Mouse (Mus musculus) hindbrain, embryonic 13.5 days (tissue): ENCODE measurements at regions not wholly inside any gene's neighbourhood (a gene's known extent, or its start where the extent isn't known, plus 50 kb on each side); places are given as distances from the start of the nearest gene placed in this dataset.

Experiments used
- ATAC-seq: fragments of 200-750 bp; cut with Nextera tagmentation; 2 replicates; pipeline ENCODE4 v1.8.0; 2017; ENCODE audit warnings: moderate TSS enrichment; ENCODE audit not compliant: low FRiP score
- H3K27ac ChIP-seq: fragments of 300-500 bp; sonication (generic); 2 replicates; pipeline ENCODE4 v1.5.1; 2015; ENCODE audit warnings: inconsistent platforms, mild to moderate bottlenecking, moderate library complexity
- H3K27me3 ChIP-seq: fragments of 300-500 bp; sonication (generic); 2 replicates; pipeline ENCODE4 v1.6.1; 2015; ENCODE audit warnings: mild to moderate bottlenecking, inconsistent platforms
- H3K36me3 ChIP-seq: fragments of 300-500 bp; sonication (generic); 2 replicates; pipeline ENCODE4 v1.6.1; 2015; ENCODE audit warnings: mild to moderate bottlenecking, inconsistent platforms
- H3K4me1 ChIP-seq: fragments of 300-500 bp; sonication (generic); replicated peaks from 2 replicates; pipeline ENCODE4 v1.6.1; 2015; ENCODE audit warnings: inconsistent platforms
- H3K4me2 ChIP-seq: fragments of 300-500 bp; sonication (generic); 2 replicates; pipeline ENCODE4 v1.6.1; 2015; ENCODE audit warnings: inconsistent platforms, mild to moderate bottlenecking, moderate library complexity
- H3K4me3 ChIP-seq: fragments of 300-500 bp; sonication (generic); 2 replicates; pipeline ENCODE4 v1.5.1; 2015; ENCODE audit warnings: mild to moderate bottlenecking, inconsistent platforms
- H3K9ac ChIP-seq: fragments of 300-500 bp; sonication (generic); 2 replicates; pipeline ENCODE4 v1.6.1; 2015; ENCODE audit warnings: mild to moderate bottlenecking, inconsistent platforms
- H3K9me3 ChIP-seq: fragments of 300-500 bp; sonication (generic); 2 replicates; pipeline ENCODE4 v1.6.1; 2016; ENCODE audit warnings: inconsistent platforms
- WGBS: fragments of 180-500 bp; shearing (Covaris S2); methylation state at CpG from one replicate; pipeline ENCODE4 v1.1.7; 2015; 5-methylcytosine and 5-hydroxymethylcytosine counted together

GRCm38 (mm10) chr2:61384467-61384866 is 193.9 kb upstream of the Tank start:
- 89% methylated on average over 6 of the region's 6 CpGs for WGBS
- no peaks in the 10 kb centered on the region; the same call in 1 of the 2 replicates for H3K4me1 ChIP-seq
- H3K27ac ChIP-seq = no peak overlapping the region
- ATAC-seq = no peak
- no peaks in the 10 kb centered on the region for H3K36me3 ChIP-seq
- H3K4me2 ChIP-seq = no peak overlapping the region
- H3K4me3 ChIP-seq = no peak overlapping the region
- H3K9ac ChIP-seq = no peak overlapping the region
- no peaks in the 10 kb centered on the region for H3K9me3 ChIP-seq
- H3K27me3 ChIP-seq = no peaks in the 10 kb centered on the region

DNA sequence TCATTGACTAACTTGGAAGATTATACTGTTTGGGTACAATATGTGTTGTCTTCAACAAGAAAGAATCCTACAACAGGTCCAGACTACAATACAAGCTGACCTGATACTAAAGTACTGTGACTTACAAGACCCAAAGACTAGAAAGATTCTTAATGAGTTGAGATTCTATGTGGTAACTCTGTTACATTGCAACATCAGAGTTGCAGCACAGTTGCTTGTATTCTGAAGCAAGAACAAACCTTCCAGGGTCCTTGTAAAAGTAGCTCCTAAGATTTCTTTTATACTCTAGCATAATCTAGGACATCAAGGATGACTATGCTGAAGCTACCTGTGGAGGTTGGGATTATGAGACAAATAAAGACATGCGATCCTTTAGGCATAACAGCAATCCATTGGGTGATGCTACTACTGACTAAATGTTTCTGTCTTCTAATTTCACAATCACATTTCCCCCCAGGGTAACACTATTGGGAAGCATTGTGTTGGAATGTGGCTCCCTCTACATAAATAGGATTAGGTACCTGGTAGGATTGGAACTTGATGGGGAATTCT is 194.6 kb upstream of the Tank start:
- Histone ChIP-seq H3K4me2 (no peak overlapping the region), H3K36me3 (no peaks in the 10 kb centered on the region), H3K27me3 (no peaks in the 10 kb centered on the region), H3K4me1 (no peaks in the 10 kb centered on the region; the same call in 1 of the 2 replicates), H3K9me3 (no peaks in the 10 kb centered on the region), H3K9ac (no peak overlapping the region), H3K27ac (no peak overlapping the region), H3K4me3 (no peak overlapping the region)
- 96% methylated on average over 1 of the region's 1 CpGs for WGBS
- ATAC-seq = no peak

GRCm38 (mm10) chr2:61379076-61379475 is 199.3 kb upstream of the Tank start:
- Histone ChIP-seq H3K9me3 (no peaks in the 10 kb centered on the region), H3K36me3 (no peaks in the 10 kb centered on the region), H3K4me3 (no peak overlapping the region), H3K4me1 (no peaks in the 10 kb centered on the region), H3K27ac (no peak overlapping the region; the same call in 1 of the 2 replicates), H3K9ac (no peak overlapping the region), H3K4me2 (no peak overlapping the region), H3K27me3 (no peaks in the 10 kb centered on the region)
- whole genome bisulfite sequencing = 72% methylated on average over 5 of the region's 5 CpGs
- no peak for ATAC-seq

GRCm38 (mm10) chr2:61378297-61378696 is 200.1 kb upstream of the Tank start:
- WGBS = 94% methylated on average over 5 of the region's 5 CpGs
- Histone ChIP-seq H3K27ac (no peak overlapping the region), H3K9ac (no peak overlapping the region), H3K4me2 (no peak overlapping the region), H3K36me3 (no peaks in the 10 kb centered on the region), H3K4me1 (no peaks in the 10 kb centered on the region), H3K4me3 (no peak overlapping the region), H3K9me3 (no peaks in the 10 kb centered on the region), H3K27me3 (no peaks in the 10 kb centered on the region)
- ATAC-seq = no peak

DNA sequence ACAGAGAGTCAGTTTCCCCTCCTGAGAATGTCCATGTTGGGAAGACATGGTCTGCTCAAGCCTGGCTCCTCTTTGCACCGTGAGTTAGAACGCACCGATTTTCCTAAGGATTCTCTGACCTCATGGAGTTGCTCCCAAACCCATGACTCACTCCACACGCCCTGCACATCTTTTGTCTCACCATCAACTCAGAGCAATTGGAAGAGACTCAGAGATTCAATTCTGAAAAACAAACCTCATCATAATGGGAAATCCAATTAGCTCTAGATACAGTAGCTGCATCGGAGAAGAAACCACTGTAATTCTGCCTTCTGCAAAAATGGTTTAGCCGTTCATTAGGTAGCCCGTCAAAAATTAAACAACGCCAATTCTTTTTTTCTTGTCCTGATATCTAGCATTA is 200.6 kb upstream of the Tank start:
- H3K4me2 ChIP-seq = no peak overlapping the region
- no peaks in the 10 kb centered on the region for H3K27me3 ChIP-seq
- WGBS = 84% methylated on average over 8 of the region's 8 CpGs
- no peak for ATAC-seq
- H3K27ac ChIP-seq = no peak overlapping the region
- H3K9ac ChIP-seq = no peak overlapping the region
- no peaks in the 10 kb centered on the region for H3K9me3 ChIP-seq
- no peaks in the 10 kb centered on the region for H3K4me1 ChIP-seq
- H3K4me3 ChIP-seq = no peak overlapping the region
- no peaks in the 10 kb centered on the region for H3K36me3 ChIP-seq

GRCm38 (mm10) chr2:61362606-61363005 is 215.8 kb upstream of the Tank start:
- Histone ChIP-seq H3K9me3 (no peaks in the 10 kb centered on the region), H3K36me3 (no peaks in the 10 kb centered on the region), H3K4me3 (no peak overlapping the region), H3K9ac (no peak overlapping the region), H3K27ac (no peak overlapping the region), H3K4me1 (no peaks in the 10 kb centered on the region), H3K4me2 (no peak overlapping the region), H3K27me3 (no peaks in the 10 kb centered on the region)
- 85% methylated on average over 4 of the region's 4 CpGs for WGBS
- no peak for ATAC-seq

- Histone ChIP-seq H3K9me3 (no peaks in the 10 kb centered on the region), H3K4me3 (no peak overlapping the region), H3K36me3 (no peaks in the 10 kb centered on the region), H3K27ac (no peak overlapping the region), H3K27me3 (no peaks in the 10 kb centered on the region), H3K4me2 (no peak overlapping the region), H3K4me1 (no peaks in the 10 kb centered on the region), H3K9ac (no peak overlapping the region)
- WGBS = 95% methylated on average over 2 of the region's 2 CpGs
- no peak for ATAC-seq
Observed at GRCm38 (mm10) chr2:61361394-61361793, 217.0 kb upstream of the Tank start.

DNA sequence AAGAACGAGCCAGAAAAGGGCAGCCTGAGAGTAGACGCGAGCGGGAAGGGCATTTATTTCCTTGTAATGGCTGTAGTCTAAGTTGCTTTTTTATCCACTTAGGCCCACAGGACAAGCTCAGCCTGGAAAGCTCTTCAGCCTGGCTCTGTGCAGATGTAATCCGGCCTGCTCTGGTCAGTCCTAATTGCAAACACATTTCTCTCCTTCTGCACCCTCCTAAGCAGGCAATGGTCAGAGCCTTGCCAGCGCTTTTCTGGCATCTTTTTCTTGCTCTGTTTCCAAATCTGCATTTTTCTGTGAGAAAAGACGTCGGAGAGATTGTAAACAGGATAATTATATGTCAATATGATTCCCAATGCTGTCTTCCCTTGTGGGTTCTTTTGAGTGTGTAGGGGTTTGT is 224.3 kb upstream of the Tank start:
- Histone ChIP-seq H3K27ac (no peak overlapping the region), H3K4me3 (no peak overlapping the region), H3K27me3 (no peaks in the 10 kb centered on the region), H3K9me3 (no peaks in the 10 kb centered on the region), H3K4me2 (no peak overlapping the region), H3K9ac (no peak overlapping the region), H3K36me3 (no peaks in the 10 kb centered on the region), H3K4me1 (no peaks in the 10 kb centered on the region)
- ATAC-seq = no peak
- 60% methylated on average over 8 of the region's 8 CpGs for WGBS

DNA sequence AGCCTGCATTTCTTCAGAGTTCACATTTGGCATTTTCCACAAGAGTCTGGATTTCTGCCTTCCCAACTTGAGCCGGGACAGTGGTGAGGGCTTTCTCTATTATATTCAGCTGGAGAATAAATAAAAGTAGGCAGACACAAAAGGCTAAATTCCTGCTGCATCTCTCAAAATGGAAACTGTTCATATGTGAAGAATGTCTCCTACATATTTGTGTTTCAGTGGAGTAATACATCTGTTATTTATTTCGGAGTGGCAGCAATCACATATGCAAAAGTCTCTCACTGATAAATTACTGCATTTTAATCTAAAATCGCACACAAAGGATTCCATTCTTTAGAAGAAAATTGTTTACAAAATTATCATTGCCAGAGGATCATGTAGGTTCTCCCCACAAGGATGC is 230.9 kb upstream of the Tank start:
- Histone ChIP-seq H3K36me3 (no peaks in the 10 kb centered on the region), H3K27me3 (no peaks in the 10 kb centered on the region), H3K4me3 (no peak overlapping the region), H3K9me3 (no peaks in the 10 kb centered on the region), H3K9ac (no peak overlapping the region), H3K4me2 (no peak overlapping the region), H3K27ac (no peak overlapping the region), H3K4me1 (no peaks in the 10 kb centered on the region)
- 94% methylated on average over 3 of the region's 3 CpGs for whole genome bisulfite sequencing
- ATAC-seq = no peak

GRCm38 (mm10) chr2:61346012-61346760 is 232.2 kb upstream of the Tank start:
- Histone ChIP-seq H3K9me3 (no peaks in the 10 kb centered on the region), H3K4me3 (no peak overlapping the region), H3K36me3 (no peaks in the 10 kb centered on the region), H3K27ac (no peak overlapping the region), H3K4me1 (no peaks in the 10 kb centered on the region), H3K27me3 (no peaks in the 10 kb centered on the region), H3K9ac (no peak overlapping the region), H3K4me2 (no peak overlapping the region)
- WGBS = 65% methylated on average over 8 of the region's 8 CpGs
- no peak for ATAC-seq

- no peak overlapping the region for H3K9ac ChIP-seq
- H3K9me3 ChIP-seq = no peaks in the 10 kb centered on the region
- H3K4me3 ChIP-seq = no peak overlapping the region
- 86% methylated on average over 7 of the region's 7 CpGs for WGBS
- no peak overlapping the region for H3K27ac ChIP-seq
- no peak overlapping the region for H3K4me2 ChIP-seq
- H3K36me3 ChIP-seq = no peaks in the 10 kb centered on the region
- ATAC-seq = no peak
- no peaks in the 10 kb centered on the region for H3K4me1 ChIP-seq
- no peaks in the 10 kb centered on the region for H3K27me3 ChIP-seq
Observed at GRCm38 (mm10) chr2:61345311-61345710, 233.1 kb upstream of the Tank start.

DNA sequence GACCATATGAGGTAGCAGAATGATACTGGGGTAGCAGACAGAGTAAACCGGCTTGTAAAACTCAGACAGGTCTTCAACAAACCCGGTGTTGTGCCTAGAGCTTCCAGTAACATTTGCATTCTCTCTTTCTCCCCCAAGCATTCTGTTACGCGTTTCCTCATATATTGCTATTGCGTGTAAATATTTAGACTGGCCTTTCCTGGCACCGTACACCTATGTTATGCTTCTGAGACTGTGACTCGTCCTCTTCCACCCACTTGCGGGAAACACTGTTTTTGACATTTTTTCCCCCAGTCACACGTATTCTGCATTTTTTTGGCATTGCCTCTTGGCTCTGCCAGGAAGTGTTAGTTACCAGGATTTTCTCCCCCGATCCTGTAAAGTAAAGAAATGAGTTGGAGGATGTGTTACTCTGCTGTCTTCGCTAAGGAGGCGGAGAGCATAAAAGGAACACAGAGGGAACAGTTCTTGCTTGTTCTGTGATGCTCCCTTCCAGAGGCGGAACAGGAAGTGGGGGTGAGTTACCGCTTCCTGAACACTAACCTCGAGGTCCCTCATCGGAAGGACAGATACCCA is 233.7 kb upstream of the Tank start:
- H3K27ac ChIP-seq = no peak overlapping the region
- no peaks in the 10 kb centered on the region for H3K36me3 ChIP-seq
- H3K4me3 ChIP-seq = no peak overlapping the region
- no peaks in the 10 kb centered on the region for H3K9me3 ChIP-seq
- H3K4me2 ChIP-seq = no peak overlapping the region
- no peak overlapping the region for H3K9ac ChIP-seq
- WGBS = 91% methylated on average over 16 of the region's 16 CpGs
- no peaks in the 10 kb centered on the region for H3K4me1 ChIP-seq
- no peaks in the 10 kb centered on the region for H3K27me3 ChIP-seq
- ATAC-seq = no peak

DNA sequence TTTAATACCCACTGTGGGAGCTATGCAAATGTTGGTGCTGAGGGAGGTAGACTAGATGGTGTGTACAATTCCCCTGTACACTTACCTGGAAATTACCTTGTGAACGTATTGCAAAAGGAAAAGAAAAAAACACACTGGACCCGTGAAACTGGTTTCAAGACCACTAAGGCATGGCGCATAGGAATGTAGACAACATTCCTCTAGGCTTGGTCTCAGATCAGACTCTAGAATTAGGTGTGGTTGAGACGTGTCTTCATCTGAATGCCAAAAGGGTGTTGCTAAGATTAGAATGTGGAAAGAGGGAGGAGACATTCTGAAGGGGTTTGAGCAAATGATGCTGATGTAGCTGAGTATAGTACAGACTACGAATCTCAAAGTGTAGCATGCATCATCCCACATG is 237.1 kb upstream of the Tank start:
- H3K4me2 ChIP-seq = no peak overlapping the region
- no peak overlapping the region for H3K9ac ChIP-seq
- no peaks in the 10 kb centered on the region for H3K36me3 ChIP-seq
- ATAC-seq = no peak
- WGBS = 91% methylated on average over 5 of the region's 5 CpGs
- H3K4me1 ChIP-seq = no peaks in the 10 kb centered on the region
- H3K27ac ChIP-seq = no peak overlapping the region
- H3K9me3 ChIP-seq = no peaks in the 10 kb centered on the region
- H3K27me3 ChIP-seq = no peaks in the 10 kb centered on the region
- H3K4me3 ChIP-seq = no peak overlapping the region
